Mouse (Mus musculus) thymus, adult 2 months (tissue): ENCODE results near the gene Fmnl2. TPM values are rescaled to one million over a fixed set of nuclear protein-coding genes. Genes with fewer than 3 reads are reported as not detected.

Experiments
- DNase-seq: peaks from one replicate; pipeline ENCODE4 v3.0.0; 2021
- H3K27ac ChIP-seq: fragments of 200-500 bp; 2 replicates; pipeline ENCODE4 v1.5.1; 2012; ENCODE audit warnings: low read length, control low read depth; ENCODE audit not compliant: control insufficient read depth, insufficient read depth
- H3K27me3 ChIP-seq: fragments of 200-500 bp; 2 replicates; pipeline ENCODE4 v1.6.1; 2012; ENCODE audit warnings: mild to moderate bottlenecking, low read length, moderate library complexity, mixed read lengths; ENCODE audit not compliant: control insufficient read depth, insufficient read depth
- H3K36me3 ChIP-seq: fragments of 200-500 bp; 2 replicates; pipeline ENCODE4 v1.6.1; 2012; ENCODE audit warnings: mild to moderate bottlenecking, low read length, moderate library complexity; ENCODE audit not compliant: control insufficient read depth, insufficient read depth
- H3K4me1 ChIP-seq: fragments of 200-500 bp; replicated peaks from 2 replicates; pipeline ENCODE4 v1.6.1; 2012; ENCODE audit warnings: low read length; ENCODE audit not compliant: control insufficient read depth, insufficient read depth
- H3K4me3 ChIP-seq: fragments of 200-500 bp; 2 replicates; pipeline ENCODE4 v1.5.1; 2012; ENCODE audit warnings: mild to moderate bottlenecking, low read length, control low read depth, moderate library complexity; ENCODE audit not compliant: control insufficient read depth, insufficient read depth
- CTCF ChIP-seq: fragments of 200-500 bp; IDR thresholded peaks from 2 replicates; pipeline ENCODE4 v1.5.1; 2012; ENCODE audit warnings: mild to moderate bottlenecking, control low read depth, low read length, moderate library complexity, borderline replicate concordance; ENCODE audit not compliant: control insufficient read depth, poor library complexity, insufficient read depth; ENCODE audit errors: extremely low read depth
- POLR2A ChIP-seq: fragments of 200-500 bp; IDR thresholded peaks from 2 replicates; pipeline ENCODE4 v1.6.1; 2012; ENCODE audit warnings: mild to moderate bottlenecking, low read length, control low read depth, moderate library complexity; ENCODE audit not compliant: control insufficient read depth, poor library complexity, insufficient read depth; ENCODE audit errors: extremely low read depth
- WGBS: fragments of 180-500 bp; shearing (Covaris S2); methylation state at CpG from one replicate; pipeline ENCODE4 v1.1.7; 2018; 5-methylcytosine and 5-hydroxymethylcytosine counted together
- polyA plus RNA-seq: library from polyadenylated mRNA; depleted of rRNA; stranded (reverse); fragments of >200 nt; gene quantifications from 2 replicates; pipeline ENCODE4 v1.2.3, GENCODE M21; 2012; rRNA removed

The Fmnl2 gene
- 4.1 and 5.0 TPM in 2 replicates for polyA plus RNA-seq

DNA sequence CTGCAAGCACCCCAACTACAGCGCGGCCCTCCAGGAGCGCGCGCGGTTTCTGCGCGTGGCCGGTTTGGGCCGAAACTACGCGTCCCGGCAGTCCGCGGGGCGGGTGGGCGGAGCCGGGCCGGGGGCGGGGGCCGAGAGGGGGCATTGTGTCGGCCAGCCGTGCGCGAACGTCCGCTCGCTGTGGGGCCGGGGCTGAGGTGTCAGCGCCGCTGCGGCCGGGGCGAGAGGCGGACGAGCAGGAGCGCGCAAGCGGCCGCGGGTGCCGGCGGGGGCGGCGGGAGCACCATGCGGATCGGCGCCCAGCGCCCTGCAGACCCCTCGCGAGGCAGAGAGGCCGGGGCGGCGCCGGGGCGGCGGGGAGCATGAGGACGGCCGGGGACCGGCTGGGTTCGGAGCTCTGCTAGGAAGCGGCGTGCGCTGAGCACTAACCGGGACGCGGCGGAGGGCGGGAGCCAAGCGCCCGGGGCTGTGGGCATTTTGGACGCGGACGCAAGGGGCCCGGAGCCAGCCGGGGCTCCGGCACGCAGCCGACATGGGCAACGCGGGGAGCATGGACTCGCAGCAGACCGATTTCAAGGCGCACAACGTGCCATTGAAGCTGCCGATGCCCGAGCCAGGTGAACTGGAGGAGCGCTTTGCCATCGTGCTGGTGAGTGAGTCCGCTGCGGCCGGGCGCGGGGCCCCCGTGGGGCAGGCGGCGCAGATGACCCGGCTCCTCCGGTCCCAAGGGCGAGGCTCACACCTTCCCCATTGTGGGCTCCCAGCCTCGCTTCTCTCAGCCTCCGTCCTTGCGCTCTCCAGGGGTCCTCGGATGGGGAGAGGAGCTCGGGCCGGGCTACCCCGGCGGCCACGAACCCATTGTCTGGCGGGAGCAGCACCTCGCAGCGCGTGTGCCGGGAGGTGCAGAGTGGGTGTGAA is at the start of gene Fmnl2:
Gene Fmnl2 (plus strand): TSS at position 250 of the 918 bp plus-strand sequence.
- peaks cover 14% of the 10 kb centered on the region for H3K27me3 ChIP-seq
- TF ChIP-seq POLR2A (no peak), CTCF (no peak)

GRCm38 (mm10) chr2:52809988-52810387 is 47.7 kb upstream of the Fmnl2 start:
- H3K36me3 ChIP-seq: no peaks in the 10 kb centered on the region
- no peak overlapping the region for H3K4me3 ChIP-seq
- DNase-seq: no peak
- H3K4me1 ChIP-seq: peaks cover 3% of the 10 kb centered on the region; the same call in 1 of the 2 replicates
- TF ChIP-seq POLR2A (no peak), CTCF (no peak)
- WGBS: 37% methylated on average over 5 of the region's 5 CpGs
- no peak overlapping the region for H3K27ac ChIP-seq
- H3K27me3 ChIP-seq: no peaks in the 10 kb centered on the region

More for the DNA sequence above, at the start of gene Fmnl2:
- Histone ChIP-seq H3K36me3 (no peaks in the 10 kb centered on the region), H3K4me1 (peaks cover 8% of the 10 kb centered on the region), H3K27ac (no peak within 1 kb of the TSS), H3K4me3 (peak within 1 kb of the TSS; percentile 58)
- DNase-seq: peak; percentile 19
- WGBS: 1% methylated on average over 114 of the region's 114 CpGs

DNA sequence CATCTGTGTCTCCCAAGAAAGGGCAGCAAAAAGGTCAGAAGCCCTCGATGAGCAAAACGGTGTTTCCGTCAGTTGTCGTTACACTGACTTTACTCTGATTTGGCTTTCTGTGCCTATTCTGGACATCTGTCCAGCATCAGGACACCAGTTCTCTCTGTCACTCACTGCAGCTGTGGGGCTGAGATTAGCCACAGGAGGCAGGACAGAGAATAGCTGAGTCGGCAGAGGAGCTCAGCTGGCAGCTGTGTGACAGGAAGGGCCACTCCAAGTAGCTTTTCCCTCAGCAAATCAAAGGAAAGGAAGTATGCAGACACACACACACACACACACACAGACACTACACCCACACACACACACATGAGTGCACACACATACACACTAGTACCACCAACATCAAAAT is 46.0 kb upstream of the Fmnl2 start:
- DNase-seq: no peak

GRCm38 (mm10) chr2:52817341-52817740 is 40.3 kb upstream of the Fmnl2 start:
- TF ChIP-seq CTCF (no peak), POLR2A (no peak)
- Histone ChIP-seq H3K27ac (no peak overlapping the region), H3K4me3 (no peak overlapping the region), H3K27me3 (no peaks in the 10 kb centered on the region), H3K36me3 (no peaks in the 10 kb centered on the region), H3K4me1 (no peaks in the 10 kb centered on the region)
- DNase-seq: no peak
- WGBS: 88% methylated on average over 1 of the region's 1 CpGs

More for the DNA sequence above, 46.0 kb upstream of the Fmnl2 start:
- Histone ChIP-seq H3K27me3 (no peaks in the 10 kb centered on the region), H3K4me1 (peaks cover 3% of the 10 kb centered on the region; the same call in 1 of the 2 replicates), H3K27ac (no peak overlapping the region), H3K36me3 (no peaks in the 10 kb centered on the region), H3K4me3 (no peak overlapping the region)
- WGBS: 72% methylated on average over 5 of the region's 5 CpGs
- no peak for TF ChIP-seq POLR2A
- no peak for TF ChIP-seq CTCF

DNA sequence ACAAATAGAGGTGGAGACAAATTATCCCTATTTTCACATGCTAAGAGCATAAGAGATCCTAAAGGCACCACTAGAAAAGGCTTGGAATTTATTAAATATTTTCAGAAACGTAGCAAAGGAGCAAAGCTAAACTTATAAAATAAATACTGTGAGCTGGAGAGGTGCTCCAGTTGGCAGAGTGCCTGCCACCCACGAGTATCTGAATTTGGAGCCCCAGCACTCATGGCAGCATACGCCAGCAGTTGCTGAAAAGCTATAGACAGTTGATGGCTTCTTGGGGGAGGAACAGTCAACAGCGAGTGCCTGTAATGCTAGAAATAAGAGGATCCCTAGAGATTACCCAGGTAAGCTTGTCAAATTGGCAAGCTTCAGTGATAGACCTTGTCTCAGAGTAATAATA is 38.7 kb upstream of the Fmnl2 start:
- Histone ChIP-seq H3K4me1 (no peaks in the 10 kb centered on the region), H3K27me3 (no peaks in the 10 kb centered on the region), H3K4me3 (no peak overlapping the region), H3K36me3 (no peaks in the 10 kb centered on the region), H3K27ac (no peak overlapping the region)
- DNase-seq: no peak
- TF ChIP-seq POLR2A (no peak), CTCF (no peak)
- WGBS: 90% methylated on average over 4 of the region's 4 CpGs

- no peak for TF ChIP-seq POLR2A
- TF ChIP-seq CTCF: no peak
- peaks cover 9% of the 10 kb centered on the region for H3K4me1 ChIP-seq
- no peak overlapping the region for H3K4me3 ChIP-seq
- H3K36me3 ChIP-seq: no peaks in the 10 kb centered on the region
- WGBS: 67% methylated on average over 2 of the region's 2 CpGs
- H3K27me3 ChIP-seq: no peaks in the 10 kb centered on the region
- H3K27ac ChIP-seq: no peak overlapping the region
- DNase-seq: no peak
Measured at GRCm38 (mm10) chr2:52822214-52822613, 35.4 kb upstream of the Fmnl2 start.

DNA sequence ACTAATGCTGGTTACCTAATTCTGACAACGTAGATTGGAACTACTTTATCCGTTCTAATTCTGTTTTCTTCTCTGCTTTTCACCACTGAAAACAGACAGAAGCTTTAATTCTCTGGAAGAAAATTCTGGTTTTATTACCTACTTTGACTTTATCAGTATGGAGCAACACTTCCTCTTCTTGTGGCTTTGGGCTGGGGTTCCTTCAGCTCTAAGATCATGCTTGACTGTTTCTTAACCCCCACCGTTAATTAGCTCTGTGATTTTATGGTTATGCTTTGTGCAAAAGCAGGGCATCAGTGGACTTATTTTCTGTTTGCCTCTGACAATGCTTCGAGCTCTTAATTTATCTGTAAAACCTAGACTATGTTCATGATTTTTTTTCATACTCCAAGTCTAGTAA is 29.6 kb upstream of the Fmnl2 start:
- DNase-seq: no peak
- TF ChIP-seq CTCF (no peak), POLR2A (no peak)
- Histone ChIP-seq H3K27ac (no peak overlapping the region), H3K4me3 (no peak overlapping the region), H3K4me1 (peaks cover 9% of the 10 kb centered on the region), H3K27me3 (no peaks in the 10 kb centered on the region), H3K36me3 (no peaks in the 10 kb centered on the region)
- WGBS: 12% methylated on average over 4 of the region's 4 CpGs
